Mouse (Mus musculus): Measurements from ENCODE around the gene Slc2a13.

Gene Slc2a13

GRCm38 (mm10) chr15:91573111-91573538 is at the start of gene Slc2a13:
Gene Slc2a13, minus strand, starts transcription at chr15:91573261.
- DNase-seq (ENCODE audit: low read depth, low spot score) = no peak

- no peak for DNase-seq (ENCODE audit: low read depth, low spot score)
Measured at GRCm38 (mm10) chr15:91616016-91616415, 43.0 kb upstream of the Slc2a13 start.

GRCm38 (mm10) chr15:91615532-91615931 is 42.5 kb upstream of the Slc2a13 start:
- no peak for DNase-seq (ENCODE audit: low read depth, low spot score)

- no peak for DNase-seq (ENCODE audit: low read depth, low spot score)
Measured at GRCm38 (mm10) chr15:91613981-91614665, 41.1 kb upstream of the Slc2a13 start.

- DNase-seq (ENCODE audit: low read depth, low spot score) = no peak
Measured at GRCm38 (mm10) chr15:91609713-91610112, 36.7 kb upstream of the Slc2a13 start.

GRCm38 (mm10) chr15:91608811-91609210 is 35.8 kb upstream of the Slc2a13 start:
- no peak for DNase-seq (ENCODE audit: low read depth, low spot score)

- no peak for DNase-seq (ENCODE audit: low read depth, low spot score)
Measured at GRCm38 (mm10) chr15:91601197-91601596, 28.1 kb upstream of the Slc2a13 start.

- DNase-seq (ENCODE audit: low read depth, low spot score) = no peak
Measured at GRCm38 (mm10) chr15:91597290-91597689, 24.2 kb upstream of the Slc2a13 start.

- DNase-seq (ENCODE audit: low read depth, low spot score) = no peak
Measured at GRCm38 (mm10) chr15:91574492-91574891, 1.4 kb upstream of the Slc2a13 start.

- DNase-seq (ENCODE audit: low read depth, low spot score) = no peak
Measured at GRCm38 (mm10) chr15:91572421-91573069, 516 bp downstream of the Slc2a13 start.

- no peak for DNase-seq (ENCODE audit: low read depth, low spot score)
Measured at GRCm38 (mm10) chr15:91571981-91572380, 1.1 kb downstream of the Slc2a13 start.

- DNase-seq (ENCODE audit: low read depth, low spot score) = no peak
Measured at GRCm38 (mm10) chr15:91566784-91567183, 6.3 kb downstream of the Slc2a13 start.

GRCm38 (mm10) chr15:91565025-91565605 is 7.9 kb downstream of the Slc2a13 start:
- DNase-seq (ENCODE audit: low read depth, low spot score) = no peak

GRCm38 (mm10) chr15:91561728-91562127 is 11.3 kb downstream of the Slc2a13 start:
- no peak for DNase-seq (ENCODE audit: low read depth, low spot score)

GRCm38 (mm10) chr15:91555336-91555736 is 17.7 kb downstream of the Slc2a13 start:
- no peak for DNase-seq (ENCODE audit: low read depth, low spot score)

GRCm38 (mm10) chr15:91548586-91549268 is 24.3 kb downstream of the Slc2a13 start:
- no peak for DNase-seq (ENCODE audit: low read depth, low spot score)

GRCm38 (mm10) chr15:91544586-91544985 is 28.5 kb downstream of the Slc2a13 start:
- DNase-seq (ENCODE audit: low read depth, low spot score) = no peak

- no peak for DNase-seq (ENCODE audit: low read depth, low spot score)
Measured at GRCm38 (mm10) chr15:91538439-91538838, 34.6 kb downstream of the Slc2a13 start.

- DNase-seq (ENCODE audit: low read depth, low spot score) = no peak
Measured at GRCm38 (mm10) chr15:91526876-91527275, 46.2 kb downstream of the Slc2a13 start.

GRCm38 (mm10) chr15:91526166-91526565 is 46.9 kb downstream of the Slc2a13 start:
- DNase-seq (ENCODE audit: low read depth, low spot score) = no peak

- no peak for DNase-seq (ENCODE audit: low read depth, low spot score)
Measured at GRCm38 (mm10) chr15:91524451-91524850, 48.6 kb downstream of the Slc2a13 start.

GRCm38 (mm10) chr15:91503291-91503690 is 69.8 kb downstream of the Slc2a13 start:
- no peak for DNase-seq (ENCODE audit: low read depth, low spot score)

Data from c-Kit-negative CD71-positive TER-119-positive erythroid progenitor cells, embryonic 14.5 days (primary cell).